Mouse (Mus musculus) adrenal gland, adult (tissue): ENCODE data around the gene Jak3.
"Not testable (repeated sequence)": the region's sequence is repeated elsewhere in the genome, so short reads cannot be mapped to it uniquely, and the experiment has no call there.

ENCODE experiments used
- DNase-seq, 2 experiments: peaks; one replicate each; pipeline ENCODE4 v3.0.0; 2022 to 2023; ENCODE audit warnings: low spot score in 1 of 2; ENCODE audit not compliant: inconsistent age in 2 of 2

Gene Jak3

DNA sequence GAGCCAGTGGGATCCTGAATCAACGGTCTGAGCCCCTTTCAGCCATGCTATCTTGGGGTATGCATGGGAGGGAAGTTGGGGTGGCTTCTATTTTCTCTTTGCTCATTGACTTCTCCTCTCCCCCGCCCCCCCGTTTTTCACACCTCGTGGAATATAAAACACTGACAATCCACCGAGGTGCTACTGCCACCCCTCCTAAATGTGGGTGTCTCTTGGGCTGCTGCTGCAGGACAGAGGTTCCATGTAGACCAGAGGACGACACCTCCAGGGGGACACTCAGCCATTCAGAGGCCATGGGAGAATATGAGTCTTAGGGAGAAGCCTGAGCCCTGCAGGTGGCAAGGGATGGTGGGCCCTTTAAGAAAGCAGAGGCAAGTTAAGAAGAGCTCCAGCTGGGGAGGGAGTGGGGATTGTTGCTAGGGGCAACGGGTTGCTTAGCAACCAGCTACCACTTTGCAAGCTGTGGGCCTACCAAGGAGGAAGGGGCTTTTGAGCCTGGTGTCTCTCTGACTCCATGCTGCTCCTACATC, 43.9 kb downstream of the Jak3 start:
- no peak for DNase-seq

DNA sequence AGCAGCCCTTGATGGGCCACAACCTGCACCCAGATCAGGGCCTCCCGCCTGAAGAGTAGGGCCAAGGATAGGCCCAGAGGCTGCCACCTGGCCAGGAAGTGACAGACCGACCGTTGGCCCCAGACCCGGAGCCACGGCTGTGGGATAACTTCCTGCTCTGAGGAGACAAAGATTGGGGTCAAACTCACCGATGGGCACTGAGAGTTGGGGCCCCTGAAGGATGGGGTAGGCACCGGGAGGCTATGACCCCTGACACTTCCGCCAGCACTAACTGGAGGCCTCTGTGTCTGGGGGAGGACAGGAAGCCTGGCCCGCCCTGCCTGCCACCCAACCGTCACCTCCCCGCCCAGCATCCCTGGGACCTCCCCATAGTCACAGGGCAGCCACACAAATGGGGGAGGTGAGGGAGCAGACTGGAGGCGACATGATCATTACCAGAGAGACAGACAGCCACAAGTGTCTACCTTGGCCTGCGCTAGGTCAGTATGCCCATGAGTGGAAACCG, 47.0 kb downstream of the Jak3 start:
- no peak for DNase-seq

DNA sequence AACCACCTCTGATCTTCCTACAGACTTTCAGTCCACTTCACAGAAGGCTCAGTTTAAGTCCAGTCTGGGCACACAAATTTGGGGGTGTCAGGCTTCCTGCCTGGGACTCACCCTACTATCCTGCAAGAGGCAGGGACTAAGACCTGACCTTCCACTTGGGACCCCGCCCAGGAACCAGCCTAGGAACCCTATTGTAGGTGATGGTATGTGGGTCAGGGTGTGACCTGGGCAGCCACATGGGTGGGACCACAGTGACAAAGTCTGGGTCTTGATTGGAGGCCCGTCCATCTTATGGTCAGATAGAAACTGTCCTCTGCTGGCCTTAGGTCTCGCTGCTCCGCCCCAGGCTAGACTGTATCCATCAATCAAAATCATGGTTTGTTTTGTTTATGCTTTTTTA, 48.3 kb downstream of the Jak3 start:
- DNase-seq, result no peak

DNA sequence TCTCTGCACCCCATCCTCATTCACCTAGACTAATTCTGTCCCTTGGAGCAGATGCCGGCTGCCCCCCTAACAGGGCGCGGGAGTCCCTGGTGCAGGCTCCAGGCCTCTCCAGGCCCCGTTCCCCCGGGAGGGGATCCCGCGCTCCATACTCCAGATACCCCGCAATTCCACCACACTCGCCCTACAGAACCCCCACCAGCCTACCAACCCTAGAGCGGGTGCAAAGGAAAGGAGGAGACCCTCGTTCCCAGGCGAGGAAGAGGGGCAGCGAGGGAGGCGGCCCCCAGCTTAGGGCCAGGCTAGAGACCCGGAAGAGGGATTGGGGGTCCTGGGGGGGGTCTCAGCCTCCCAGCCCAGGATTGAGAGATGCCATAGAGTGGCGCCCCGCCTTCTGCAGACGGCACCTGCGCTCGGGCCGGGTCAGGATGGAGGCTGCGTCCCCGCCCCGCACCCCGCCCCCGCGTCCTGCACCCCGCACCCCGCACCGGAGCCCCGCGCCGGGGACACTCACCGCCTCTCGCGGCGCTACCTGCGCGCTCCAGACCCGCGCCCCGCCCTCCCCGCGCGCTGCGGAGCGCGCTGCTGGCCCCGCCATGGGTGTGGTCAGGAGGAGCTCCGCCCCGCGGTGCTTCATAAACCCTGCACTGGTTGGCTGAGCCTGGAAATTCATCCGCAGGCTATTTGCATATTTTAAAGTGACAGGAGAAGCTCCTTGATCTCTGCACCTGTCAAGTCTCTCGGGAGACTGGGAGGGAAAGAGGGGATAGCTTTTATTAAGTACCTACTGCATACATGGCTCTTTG, 49.2 kb downstream of the Jak3 start, which contains the start of gene Fcho1:
Fcho1 (minus strand) TSS at position 595 of the 803 bp plus-strand sequence.
- peak; percentile 77 to 84 for DNase-seq

DNA sequence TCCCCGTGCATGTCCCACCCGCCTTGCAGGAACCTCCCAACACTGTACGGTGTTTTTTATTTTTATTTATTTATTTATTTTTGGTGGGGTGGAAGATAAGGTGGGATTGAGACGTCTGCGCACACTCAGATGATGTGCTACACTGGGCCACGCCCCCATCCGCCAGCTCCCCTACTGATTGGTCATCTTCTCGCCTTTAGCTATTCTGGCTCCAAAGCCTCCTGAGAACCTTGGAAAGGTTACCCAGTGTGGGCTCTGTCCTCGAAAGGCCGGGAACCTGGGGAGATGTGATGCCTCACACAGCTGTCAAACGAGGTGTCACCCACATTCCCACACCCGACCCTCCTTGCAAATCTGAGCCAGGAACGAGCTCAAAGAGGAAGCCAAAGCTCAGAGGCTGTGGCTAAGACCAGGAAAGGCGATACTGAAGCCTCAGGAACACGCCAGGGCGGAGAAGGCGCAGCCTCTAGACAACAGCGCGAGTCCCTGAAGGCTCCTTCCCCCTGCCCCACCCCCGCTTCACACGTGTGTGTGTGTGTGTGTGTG, 52.2 kb downstream of the Jak3 start:
- peak in 1 of 2 experiments; percentile 49 for DNase-seq

DNA sequence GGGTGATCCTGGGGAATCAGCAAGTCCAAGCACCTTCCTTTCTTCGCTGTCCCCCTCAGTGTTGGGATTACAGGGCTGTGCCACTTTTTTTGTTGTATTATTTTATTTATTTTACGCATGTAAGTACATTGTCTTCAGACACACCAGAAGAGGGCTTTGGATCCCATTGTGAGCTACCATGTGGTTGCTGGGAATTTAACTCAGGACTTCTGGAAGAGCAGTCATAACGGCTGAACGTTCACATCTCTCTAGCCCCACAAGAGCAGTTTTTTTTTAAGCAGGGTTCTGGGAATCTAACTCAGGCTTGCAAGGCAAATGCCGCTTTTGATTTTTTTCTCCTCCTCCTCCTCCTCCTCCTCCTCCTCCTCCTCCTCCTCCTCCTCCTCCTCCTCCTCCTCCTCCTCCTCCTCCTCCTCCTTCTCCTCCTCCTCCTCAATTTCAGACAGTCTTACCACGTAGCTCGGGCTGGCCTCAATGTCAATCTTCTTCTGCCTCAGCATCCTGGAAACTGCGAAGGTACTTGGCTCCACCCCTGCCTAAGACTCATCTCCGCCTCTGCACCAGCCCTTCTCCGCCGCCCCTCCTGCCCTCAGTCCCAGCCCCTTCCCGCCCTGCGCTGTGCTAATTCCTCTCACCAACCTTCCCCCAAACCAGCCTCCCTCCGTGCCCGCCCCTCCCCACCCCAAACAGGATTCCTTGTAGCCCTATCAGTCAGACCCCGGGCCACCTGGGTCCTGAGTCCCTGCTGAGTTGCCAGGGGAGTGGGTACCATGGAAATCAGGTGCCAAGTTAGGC, 52.9 kb downstream of the Jak3 start:
- no peak for DNase-seq

DNA sequence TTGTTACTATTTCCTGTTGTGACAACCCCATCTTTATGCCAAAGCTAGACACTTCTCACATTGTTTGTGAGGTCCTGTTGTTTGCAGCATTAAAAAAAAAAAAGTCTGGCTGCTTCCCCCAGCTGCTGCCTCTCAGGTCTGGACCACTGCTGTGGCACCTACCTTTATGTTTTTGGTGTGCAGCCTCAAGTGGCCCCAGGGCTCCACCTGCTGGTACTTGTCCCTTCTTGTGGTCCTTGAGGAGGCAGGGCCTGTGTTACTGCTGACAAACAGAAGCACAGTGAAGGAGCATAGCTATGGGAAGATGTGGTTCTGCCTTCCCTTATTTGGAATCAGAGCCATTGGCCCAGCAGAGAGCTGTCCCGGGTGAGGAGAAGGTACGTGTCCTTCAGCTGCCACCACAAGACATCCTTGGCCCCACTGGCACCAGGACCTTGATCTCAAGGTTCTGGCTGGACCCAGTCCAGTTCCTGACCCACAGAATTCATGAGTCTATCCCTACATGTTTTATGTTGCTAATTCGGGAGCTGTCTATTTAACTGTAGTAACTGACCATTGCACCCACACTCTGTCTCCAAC, 55.6 kb downstream of the Jak3 start:
- peak; percentile 81 to 86 for DNase-seq

DNA sequence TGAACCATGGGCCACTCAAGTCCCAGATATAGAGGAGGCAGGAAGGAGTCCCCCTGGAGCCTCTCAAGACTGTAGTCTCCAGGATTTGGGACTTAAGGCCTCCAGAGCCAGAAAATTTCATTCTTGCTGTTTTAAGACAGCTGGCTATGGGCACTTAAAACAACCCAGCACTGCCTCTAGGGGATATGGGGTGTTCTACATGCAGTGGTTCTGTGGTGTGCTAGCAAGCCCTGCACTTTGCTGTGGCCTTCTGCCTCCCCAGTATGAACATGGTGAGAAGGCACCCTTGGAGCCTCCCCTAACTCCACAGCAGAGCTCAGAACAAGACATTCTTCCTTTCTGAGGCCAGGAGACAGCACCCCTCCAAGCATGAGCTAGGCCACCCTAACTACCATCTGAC, 62.2 kb downstream of the Jak3 start:
- not testable (repeated sequence) for DNase-seq
